Mouse (Mus musculus) midbrain, embryonic 16.5 days (tissue): ENCODE measurements around the gene Iqcj. TPM values are rescaled to one million over a fixed set of nuclear protein-coding genes. Genes with fewer than 3 reads are reported as not detected.

Experiments used
- ATAC-seq: fragments of 200-750 bp; cut with Nextera tagmentation; 2 replicates; pipeline ENCODE4 v1.8.0; 2017; ENCODE audit warnings: moderate TSS enrichment
- H3K27ac ChIP-seq: fragments of 300-500 bp; sonication (generic); 2 replicates; pipeline ENCODE4 v1.5.1; 2014; ENCODE audit warnings: mild to moderate bottlenecking, low read length, mixed read lengths
- H3K27me3 ChIP-seq: fragments of 300-500 bp; sonication (generic); 2 replicates; pipeline ENCODE4 v1.6.1; 2014; ENCODE audit warnings: low read depth, low read length, mixed read lengths; ENCODE audit not compliant: control insufficient read depth, insufficient read depth
- H3K36me3 ChIP-seq: fragments of 300-500 bp; sonication (generic); 2 replicates; pipeline ENCODE4 v1.6.1; 2014; ENCODE audit warnings: mild to moderate bottlenecking, low read length, moderate library complexity, mixed read lengths; ENCODE audit not compliant: control insufficient read depth, insufficient read depth
- H3K4me1 ChIP-seq: fragments of 300-500 bp; sonication (generic); 2 replicates; pipeline ENCODE4 v1.6.1; 2014; ENCODE audit warnings: mild to moderate bottlenecking, low read length, mixed read lengths; ENCODE audit not compliant: control insufficient read depth, insufficient read depth
- H3K4me2 ChIP-seq: fragments of 300-500 bp; sonication (generic); 2 replicates; pipeline ENCODE4 v1.6.1; 2014; ENCODE audit warnings: mild to moderate bottlenecking, low read length, mixed read lengths
- H3K4me3 ChIP-seq: fragments of 300-500 bp; sonication (generic); 2 replicates; pipeline ENCODE4 v1.5.1; 2014; ENCODE audit warnings: low read depth, mild to moderate bottlenecking, low read length, moderate library complexity, mixed read lengths
- H3K9ac ChIP-seq: fragments of 300-500 bp; sonication (generic); 2 replicates; pipeline ENCODE4 v1.6.1; 2014; ENCODE audit warnings: low read depth, low read length, mixed read lengths
- H3K9me3 ChIP-seq: fragments of 300-500 bp; sonication (generic); replicated peaks from 2 replicates; pipeline ENCODE4 v1.6.1; 2014; ENCODE audit warnings: mild to moderate bottlenecking, low read length, mixed read lengths; ENCODE audit not compliant: control insufficient read depth, poor library complexity, severe bottlenecking
- WGBS: fragments of 180-500 bp; shearing (Covaris S2); extraction: QIAGEN DNeasy Blood & Tissue Kit; methylation state at CpG from one replicate; pipeline ENCODE4 v1.1.7; 2014; 5-methylcytosine and 5-hydroxymethylcytosine counted together
- polyA plus RNA-seq: library from polyadenylated mRNA; unstranded; fragments of >200 nt; fragmentation: Nextera tagmentation; extraction: Ambion mirVana; gene quantifications from 2 replicates; pipeline ENCODE4 v1.2.1, GENCODE M21; 2015

The Iqcj gene
- polyA plus RNA-seq, 1 experiment from 2014 or later = 0.67 TPM

- Histone ChIP-seq H3K9ac (no peak overlapping the region), H3K36me3 (no peaks in the 10 kb centered on the region), H3K4me3 (no peak overlapping the region), H3K9me3 (no peaks in the 10 kb centered on the region), H3K4me2 (no peak overlapping the region), H3K27ac (no peak overlapping the region), H3K4me1 (no peaks in the 10 kb centered on the region), H3K27me3 (no peaks in the 10 kb centered on the region; the same call in 1 of the 2 replicates)
- ATAC-seq = no peak
- WGBS = 85% methylated on average over 3 of the region's 3 CpGs
Measured at GRCm38 (mm10) chr3:67931914-67932313, 39.9 kb downstream of the Iqcj start.

- Histone ChIP-seq H3K9me3 (no peaks in the 10 kb centered on the region), H3K36me3 (no peaks in the 10 kb centered on the region), H3K27ac (no peak overlapping the region), H3K9ac (no peak overlapping the region), H3K4me3 (no peak overlapping the region), H3K4me2 (no peak overlapping the region), H3K27me3 (no peaks in the 10 kb centered on the region), H3K4me1 (no peaks in the 10 kb centered on the region)
- 81% methylated on average over 3 of the region's 3 CpGs for WGBS
- no peak for ATAC-seq
Measured at GRCm38 (mm10) chr3:67935829-67936228, 43.8 kb downstream of the Iqcj start.

- no peak for ATAC-seq
- 62% methylated on average over 2 of the region's 2 CpGs for WGBS
- no peak overlapping the region for H3K4me3 ChIP-seq
- no peak overlapping the region for H3K27ac ChIP-seq
- no peak overlapping the region for H3K9ac ChIP-seq
- no peaks in the 10 kb centered on the region for H3K36me3 ChIP-seq
- H3K27me3 ChIP-seq = no peaks in the 10 kb centered on the region
- no peaks in the 10 kb centered on the region for H3K4me1 ChIP-seq
- no peak overlapping the region for H3K4me2 ChIP-seq
- H3K9me3 ChIP-seq = no peaks in the 10 kb centered on the region
Measured at GRCm38 (mm10) chr3:67947000-67947399, 55.0 kb downstream of the Iqcj start.

GRCm38 (mm10) chr3:67952517-67952940 lies 60.5 kb downstream of the Iqcj start:
- no peak overlapping the region for H3K4me2 ChIP-seq
- no peak overlapping the region for H3K4me3 ChIP-seq
- no peaks in the 10 kb centered on the region for H3K36me3 ChIP-seq
- no peaks in the 10 kb centered on the region for H3K27me3 ChIP-seq
- H3K9me3 ChIP-seq = no peaks in the 10 kb centered on the region
- 29% methylated on average over 5 of the region's 5 CpGs for WGBS
- H3K4me1 ChIP-seq = peaks cover 13% of the 10 kb centered on the region
- H3K9ac ChIP-seq = no peak overlapping the region
- peak; percentile 68 for ATAC-seq
- no peak overlapping the region for H3K27ac ChIP-seq

GRCm38 (mm10) chr3:67954459-67955065 lies 62.5 kb downstream of the Iqcj start:
- 8% methylated on average over 5 of the region's 5 CpGs for WGBS
- 0 out of 2 replicates have a peak overlapping the region, but pooled peaks have one; percentile 9 for H3K27ac ChIP-seq

GRCm38 (mm10) chr3:67959672-67960071 lies 67.7 kb downstream of the Iqcj start:
- peak; percentile 73 for ATAC-seq
- 8% methylated on average over 7 of the region's 7 CpGs for WGBS
- Histone ChIP-seq H3K4me1 (peaks cover 19% of the 10 kb centered on the region), H3K36me3 (no peaks in the 10 kb centered on the region), H3K9me3 (no peaks in the 10 kb centered on the region), H3K27me3 (no peaks in the 10 kb centered on the region), H3K4me3 (no peak overlapping the region), H3K4me2 (peak overlapping the region; percentile 13; the same call in 1 of the 2 replicates), H3K27ac (peak overlapping the region; percentile 29; the same call in 1 of the 2 replicates), H3K9ac (no peak overlapping the region)

More at GRCm38 (mm10) chr3:67954459-67955065, 62.5 kb downstream of the Iqcj start:
- Histone ChIP-seq H3K4me3 (no peak overlapping the region), H3K9ac (no peak overlapping the region), H3K4me2 (no peak overlapping the region), H3K9me3 (no peaks in the 10 kb centered on the region), H3K27me3 (no peaks in the 10 kb centered on the region), H3K36me3 (no peaks in the 10 kb centered on the region), H3K4me1 (peaks cover 24% of the 10 kb centered on the region)
- peak; percentile 55; the same call in 1 of the 2 replicates for ATAC-seq

- Histone ChIP-seq H3K4me3 (no peak overlapping the region), H3K27ac (peak overlapping the region; percentile 0; the same call in 1 of the 2 replicates), H3K9ac (no peak overlapping the region), H3K4me2 (peak overlapping the region; percentile 13; the same call in 1 of the 2 replicates), H3K9me3 (no peaks in the 10 kb centered on the region), H3K4me1 (peaks cover 18% of the 10 kb centered on the region), H3K36me3 (no peaks in the 10 kb centered on the region), H3K27me3 (no peaks in the 10 kb centered on the region)
- 7% methylated on average over 3 of the region's 3 CpGs for WGBS
- ATAC-seq = peak; percentile 83
Measured at GRCm38 (mm10) chr3:67960133-67960532, 68.1 kb downstream of the Iqcj start.

GRCm38 (mm10) chr3:67960727-67961126 lies 68.7 kb downstream of the Iqcj start:
- H3K27me3 ChIP-seq = no peaks in the 10 kb centered on the region
- no peaks in the 10 kb centered on the region for H3K9me3 ChIP-seq
- H3K4me3 ChIP-seq = no peak overlapping the region
- H3K4me2 ChIP-seq = no peak overlapping the region
- peaks cover 18% of the 10 kb centered on the region for H3K4me1 ChIP-seq
- no peak overlapping the region for H3K9ac ChIP-seq
- 0 out of 2 replicates have a peak, but pooled peaks have one; percentile 9 for ATAC-seq
- no peaks in the 10 kb centered on the region for H3K36me3 ChIP-seq
- no peak overlapping the region for H3K27ac ChIP-seq

GRCm38 (mm10) chr3:67961934-67962639 lies 70.1 kb downstream of the Iqcj start:
- H3K4me3 ChIP-seq = no peak overlapping the region
- no peak for ATAC-seq
- no peaks in the 10 kb centered on the region for H3K27me3 ChIP-seq
- H3K4me2 ChIP-seq = no peak overlapping the region
- 91% methylated on average over 6 of the region's 6 CpGs for WGBS
- no peak overlapping the region for H3K27ac ChIP-seq
- H3K9ac ChIP-seq = no peak overlapping the region
- H3K4me1 ChIP-seq = peaks cover 18% of the 10 kb centered on the region
- H3K9me3 ChIP-seq = no peaks in the 10 kb centered on the region
- no peaks in the 10 kb centered on the region for H3K36me3 ChIP-seq
